Mouse (Mus musculus) ES-Bruce4 (cell line): Measurements from ENCODE around the gene Cytl1.

ENCODE experiments used
- CTCF ChIP-seq: IDR thresholded peaks from one replicate; pipeline ENCODE4 v1.8.1; 2011; ENCODE audit warnings: low read depth, low read length
- EP300 ChIP-seq: IDR thresholded peaks from 2 replicates; pipeline ENCODE4 v1.6.1; 2011; ENCODE audit warnings: low read depth, low read length; ENCODE audit not compliant: insufficient read depth
- POLR2A ChIP-seq: IDR thresholded peaks from one replicate; pipeline ENCODE4 v1.8.1; 2011; ENCODE audit warnings: low read length; ENCODE audit not compliant: insufficient read depth

DNA sequence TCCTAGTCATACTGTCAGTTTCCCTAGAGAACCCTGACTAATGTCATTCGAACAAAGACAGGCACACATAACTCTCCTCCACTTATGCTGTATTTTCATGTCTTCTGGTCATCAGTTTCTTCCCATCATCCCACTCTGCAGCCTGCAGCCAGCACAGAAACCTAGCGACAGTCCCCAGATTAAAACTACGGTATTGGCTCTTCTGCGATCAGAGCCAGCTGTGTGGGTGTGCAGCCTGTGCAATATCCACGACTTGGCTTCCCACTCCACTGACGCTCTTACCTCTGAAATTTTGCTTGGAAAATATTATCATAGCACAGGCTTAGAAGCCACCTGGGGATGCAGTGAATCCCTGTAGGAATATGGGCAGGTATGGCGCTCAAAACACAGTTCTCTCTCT lies 38.0 kb upstream of the Cytl1 start:
- TF ChIP-seq CTCF (no peak), POLR2A (no peak), EP300 (no peak)
